Mouse (Mus musculus) kidney, adult 8-10 months (tissue): ENCODE measurements around the gene Pnpla2.
"Not testable (repeated sequence)": the region's sequence is repeated elsewhere in the genome, so short reads cannot be mapped to it uniquely, and the experiment has no call there.

Experiments
- DNase-seq, 2 experiments: peaks; one replicate each; pipeline ENCODE4 v3.0.0; 2022

Pnpla2 gene

DNA sequence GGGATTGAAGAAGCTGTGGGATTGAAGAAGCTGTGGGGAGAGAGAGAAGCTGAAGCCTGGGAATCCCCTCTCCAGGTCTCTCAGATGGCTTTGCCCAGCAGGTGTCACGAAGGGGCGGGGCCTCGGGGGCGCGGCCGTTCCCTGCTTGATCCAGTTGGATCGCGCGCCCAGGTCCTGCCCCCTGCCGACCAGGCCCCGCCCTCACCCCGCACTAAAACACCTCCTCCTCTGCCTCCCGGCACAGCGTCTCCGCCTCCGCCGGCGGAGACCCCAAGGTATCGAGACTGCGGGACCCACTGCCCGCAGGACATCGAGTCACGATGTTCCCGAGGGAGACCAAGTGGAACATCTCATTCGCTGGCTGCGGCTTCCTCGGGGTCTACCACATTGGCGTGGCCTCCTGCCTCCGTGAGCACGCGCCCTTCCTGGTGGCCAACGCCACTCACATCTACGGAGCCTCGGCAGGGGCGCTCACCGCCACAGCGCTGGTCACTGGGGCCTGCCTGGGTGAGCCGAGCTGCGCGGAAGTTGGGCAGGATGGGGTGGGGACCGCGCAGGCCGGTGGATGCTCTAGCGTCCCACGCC, at the start of gene Pnpla2:
Gene Pnpla2, plus strand, starts transcription at position 232 of the 585 bp plus-strand sequence.
- peak; percentile 94 to 97 for DNase-seq

- no peak for DNase-seq
Observed at GRCm38 (mm10) chr7:141405466-141405865, 49.5 kb upstream of the Pnpla2 start.

GRCm38 (mm10) chr7:141407670-141408069, 47.3 kb upstream of the Pnpla2 start:
- DNase-seq: not testable (repeated sequence)

DNA sequence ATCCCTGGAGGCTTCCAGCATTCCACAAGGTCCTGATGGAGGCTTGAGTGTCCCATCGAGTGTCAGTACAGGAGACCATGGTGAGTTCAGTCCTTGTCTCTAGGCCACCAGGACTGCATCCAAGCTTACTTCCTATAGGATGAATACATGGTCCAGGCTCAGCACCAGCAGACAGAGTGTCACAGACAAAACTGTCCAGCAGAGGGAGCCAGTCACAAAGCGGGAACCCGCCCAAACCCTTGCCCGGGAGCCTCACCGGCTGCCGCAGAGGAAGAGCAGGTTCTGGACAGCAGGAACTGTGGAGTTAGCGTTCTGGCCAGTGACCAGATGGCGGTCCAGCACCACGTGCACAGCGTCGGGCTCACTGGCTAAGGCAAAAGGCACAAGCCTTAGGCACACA, 46.2 kb upstream of the Pnpla2 start:
- DNase-seq: peak; percentile 75 to 90

DNA sequence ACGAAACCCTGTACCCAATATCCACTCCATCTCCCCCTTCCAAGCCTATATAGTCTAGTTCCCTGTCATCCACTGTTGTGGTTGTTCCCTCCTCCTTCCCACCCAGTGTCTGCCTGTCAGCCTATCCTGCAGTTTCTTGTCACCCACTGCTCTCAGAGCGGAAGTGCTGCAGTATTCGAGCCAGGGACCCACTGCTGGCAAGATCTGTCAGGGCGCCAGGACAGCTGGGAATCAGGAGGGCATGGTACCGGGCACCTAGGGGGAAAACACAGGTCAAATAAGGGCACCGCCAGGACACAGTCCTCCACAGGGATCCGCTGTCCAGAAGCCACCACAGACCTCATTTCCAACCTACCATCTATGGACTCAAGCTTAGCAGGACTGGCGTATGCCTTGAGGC, 44.4 kb upstream of the Pnpla2 start:
- no peak for DNase-seq

DNA sequence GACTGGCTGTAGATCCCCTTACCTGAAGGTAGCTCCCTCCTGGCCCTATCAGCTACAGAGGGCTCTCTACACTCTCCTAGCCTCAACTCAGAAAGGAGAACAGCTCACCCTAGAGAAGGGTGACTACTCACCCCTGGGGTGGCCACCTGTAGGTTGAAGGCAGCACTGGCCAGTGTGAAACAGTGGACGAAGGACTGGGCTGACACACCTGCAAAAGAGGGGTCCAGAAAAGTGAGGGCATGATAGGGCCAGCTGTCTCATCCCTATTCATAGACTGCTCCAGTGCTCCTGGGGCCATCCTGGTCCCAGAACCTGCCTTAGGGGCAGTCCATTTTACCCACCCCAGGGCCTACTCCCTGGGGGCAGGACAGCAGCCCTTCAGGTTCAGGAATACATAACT, 43.3 kb upstream of the Pnpla2 start:
- DNase-seq: no peak

DNA sequence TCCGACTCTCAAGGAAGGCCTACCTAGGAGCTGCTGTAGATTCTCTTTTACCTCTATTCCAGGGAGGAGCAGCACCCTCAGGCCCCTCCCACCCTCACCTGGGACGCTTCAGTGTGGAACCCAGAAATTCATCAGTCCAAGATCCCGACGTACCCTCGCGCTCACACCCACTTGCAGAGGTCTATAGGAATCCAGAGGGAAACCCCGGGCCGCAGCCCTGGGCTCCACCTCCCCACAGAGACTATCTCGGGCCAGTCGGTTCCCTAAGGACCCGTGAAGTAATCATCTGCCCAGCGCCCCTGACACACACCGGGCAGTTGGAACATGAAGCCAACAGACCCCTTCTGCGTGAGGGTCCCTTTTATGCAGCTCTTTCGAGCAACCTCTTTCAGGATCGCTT, 41.7 kb upstream of the Pnpla2 start:
- no peak for DNase-seq

- peak; percentile 98 to 99 for DNase-seq
Observed at GRCm38 (mm10) chr7:141413809-141414584, 41.0 kb upstream of the Pnpla2 start, which contains the start of gene Gatd1. Gene Gatd1, minus strand, starts transcription at chr7:141414136.

DNA sequence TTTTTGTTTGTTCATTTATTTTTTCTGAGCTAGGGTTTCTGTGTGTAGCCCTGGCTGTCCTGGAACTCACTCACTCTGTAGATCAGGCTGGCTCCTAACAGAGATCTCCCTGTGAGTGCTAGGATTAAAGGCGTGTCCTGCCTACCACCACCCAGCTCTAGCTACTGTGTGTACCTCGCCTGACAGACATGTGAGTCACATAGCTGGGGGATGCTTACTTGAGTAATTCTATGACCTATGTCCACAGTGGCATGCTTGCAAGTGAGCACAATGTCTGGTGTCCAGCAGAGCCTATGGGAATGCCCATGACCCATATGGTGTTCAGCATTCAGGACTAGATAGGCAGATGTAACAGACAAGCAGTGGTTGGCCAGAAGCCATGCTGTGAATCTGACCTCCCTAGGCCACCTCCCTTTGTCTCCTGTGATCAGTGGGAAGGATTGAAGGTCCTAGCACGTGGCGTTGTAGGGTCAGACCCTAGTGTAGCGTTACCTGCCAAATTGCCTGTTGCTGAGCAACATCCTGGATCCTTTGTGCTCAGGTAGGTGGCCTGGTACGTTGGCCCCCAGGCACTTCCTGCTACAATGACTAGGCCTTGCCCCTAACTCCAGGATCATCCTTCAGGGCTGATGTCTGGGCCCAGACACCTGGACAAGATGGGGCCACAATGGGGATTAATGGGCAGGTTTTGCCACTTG, 38.7 kb upstream of the Pnpla2 start:
- DNase-seq: no peak

GRCm38 (mm10) chr7:141417731-141418681, 37.0 kb upstream of the Pnpla2 start:
- no peak for DNase-seq

- DNase-seq: no peak
Observed at GRCm38 (mm10) chr7:141418970-141419369, 36.0 kb upstream of the Pnpla2 start.

GRCm38 (mm10) chr7:141420030-141420702, 34.8 kb upstream of the Pnpla2 start:
- no peak for DNase-seq

DNA sequence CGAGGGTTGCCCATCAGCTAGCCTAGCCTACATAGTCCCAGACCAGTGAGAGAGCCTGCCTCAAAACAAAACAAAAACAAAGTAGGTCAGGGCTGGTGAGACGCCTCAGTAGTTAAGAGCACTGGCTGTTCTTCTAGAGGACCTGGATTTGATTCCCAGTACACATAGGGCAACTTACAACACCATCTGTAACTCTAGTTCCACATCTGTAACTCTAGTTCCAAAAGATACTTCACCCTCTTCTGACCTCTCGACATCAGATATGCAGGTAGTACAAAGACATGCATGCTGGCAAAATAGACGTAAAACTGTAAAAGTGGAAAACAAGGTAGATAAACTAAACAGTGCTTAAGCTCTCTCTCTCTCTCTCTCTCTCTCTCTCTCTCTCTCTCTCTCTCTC, 31.2 kb upstream of the Pnpla2 start:
- DNase-seq: no peak

- DNase-seq: no peak
Observed at GRCm38 (mm10) chr7:141426948-141427730, 27.9 kb upstream of the Pnpla2 start.

- DNase-seq: no peak
Observed at GRCm38 (mm10) chr7:141428701-141429100, 26.3 kb upstream of the Pnpla2 start.

DNA sequence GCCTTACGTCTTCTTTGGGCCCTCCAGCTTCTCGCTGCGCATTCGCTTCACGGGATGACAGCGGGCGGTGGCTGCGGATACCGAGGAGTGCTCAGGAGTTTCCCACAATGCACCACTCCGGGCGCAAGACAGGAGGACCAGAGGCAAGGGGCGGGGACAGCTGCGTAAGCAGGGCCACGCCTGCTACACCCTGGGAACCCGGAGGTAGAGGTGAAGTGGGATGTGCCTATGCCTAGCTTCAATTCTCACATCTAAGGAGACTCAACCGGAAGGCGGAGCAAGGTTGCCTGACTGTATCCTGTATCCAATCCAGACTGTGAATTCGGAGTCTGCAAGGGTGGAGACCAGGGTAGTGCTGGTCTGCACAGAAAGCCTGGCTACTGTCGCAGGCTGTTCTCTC, 25.7 kb upstream of the Pnpla2 start, which contains the start of gene Cend1:
Gene Cend1, minus strand, starts transcription at position 182 of the 400 bp plus-strand sequence.
- DNase-seq: no peak

DNA sequence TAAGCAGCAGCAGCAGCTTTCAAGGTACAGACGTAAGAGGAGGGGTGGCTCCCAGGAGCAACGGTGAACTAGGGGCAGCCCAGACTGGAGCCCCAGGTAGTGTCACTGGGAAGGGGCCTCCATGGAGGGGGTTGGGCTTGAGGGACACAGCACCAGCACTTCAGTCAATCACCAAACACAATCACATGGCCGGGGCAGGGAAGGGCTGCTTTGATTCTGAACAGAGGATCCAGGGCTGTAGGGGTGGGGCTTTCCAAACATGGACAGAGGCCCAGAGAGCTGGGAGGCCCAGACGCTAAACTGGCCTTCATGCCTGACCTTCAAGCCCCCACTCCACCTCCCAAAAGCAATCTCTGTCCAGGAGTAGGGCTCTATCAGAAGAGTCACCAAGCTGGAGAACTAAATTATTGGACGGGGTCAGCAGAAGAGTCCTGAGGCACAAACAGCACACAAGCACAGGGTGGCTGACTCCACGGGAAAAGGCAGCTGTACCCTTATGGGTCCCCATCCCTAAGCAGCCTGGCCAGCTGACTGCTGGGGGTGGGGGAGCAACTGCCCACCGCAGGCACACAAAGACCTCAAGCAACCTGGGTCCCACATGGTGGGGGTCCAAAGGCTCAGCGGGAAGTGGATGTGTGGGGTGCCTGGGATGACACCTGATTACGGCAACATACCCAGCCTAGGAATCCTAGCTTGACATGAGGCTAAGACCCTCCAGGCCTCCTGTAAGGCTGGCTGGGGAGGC, 25.0 kb upstream of the Pnpla2 start:
- no peak for DNase-seq

DNA sequence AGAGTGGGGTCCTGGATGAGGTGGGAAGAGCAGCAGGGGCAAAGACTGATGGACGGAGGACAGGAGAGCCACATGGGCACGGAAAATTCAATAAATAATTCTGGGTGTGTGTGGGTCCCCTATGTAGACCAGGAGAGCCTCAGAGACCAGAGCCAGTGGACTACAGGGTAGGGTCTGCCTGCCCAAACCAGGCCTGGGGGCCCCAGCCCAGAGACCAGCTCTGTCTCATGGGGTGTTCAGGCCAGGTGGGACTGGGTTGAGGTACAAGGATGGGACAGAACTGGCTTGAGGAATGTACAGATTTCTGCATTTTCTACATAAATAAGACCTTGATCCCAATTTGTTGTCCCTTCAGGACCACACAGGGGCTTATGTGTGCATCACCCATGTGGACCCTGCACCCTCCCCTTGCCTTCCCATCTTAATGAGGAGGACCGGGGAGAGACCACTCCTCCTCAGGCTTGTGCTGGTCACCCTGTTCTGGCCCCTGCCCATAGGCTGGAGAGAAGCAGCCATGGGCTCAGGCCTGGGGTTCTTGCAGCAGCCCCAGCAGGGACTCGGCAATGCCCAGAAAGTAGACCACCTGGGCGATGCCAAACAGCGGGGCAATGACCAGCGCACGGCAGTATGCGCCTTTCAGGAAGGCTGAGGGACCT, 24.3 kb upstream of the Pnpla2 start:
- no peak for DNase-seq

DNA sequence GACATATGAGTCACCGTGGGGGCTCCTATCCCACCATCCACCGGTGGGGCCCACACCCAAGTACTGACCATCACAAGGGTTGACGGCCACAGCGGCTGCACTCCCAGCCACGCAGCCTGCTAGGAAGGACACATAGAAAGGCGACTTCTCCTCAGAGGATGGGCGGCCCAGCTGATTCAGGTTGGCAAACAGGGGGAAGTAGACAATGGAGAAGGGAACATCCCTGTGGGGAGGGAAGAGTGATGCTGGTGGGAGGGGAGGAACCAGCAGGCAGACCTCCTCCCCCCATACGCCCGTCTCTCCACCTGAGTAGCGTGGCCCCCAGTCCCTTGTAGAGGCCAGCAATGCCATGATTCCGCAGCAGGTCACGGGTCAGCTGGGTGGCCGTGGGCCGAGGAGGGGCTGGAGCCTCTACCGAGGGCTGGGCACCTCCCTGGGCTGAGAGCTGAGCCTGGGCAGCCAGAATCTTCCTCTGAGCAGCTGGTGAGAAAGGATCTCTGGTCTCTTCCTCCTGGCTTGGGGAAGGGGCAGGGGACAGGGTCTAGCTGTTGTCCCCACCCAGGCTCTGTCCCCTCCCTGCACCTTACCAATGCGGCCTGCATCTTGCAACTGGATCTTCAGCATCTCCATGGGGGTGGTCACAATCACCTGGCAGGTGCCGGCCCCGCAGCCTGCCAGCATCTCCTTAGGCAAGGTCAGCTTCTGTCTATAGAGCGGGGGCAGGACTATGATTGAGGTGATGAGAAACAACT, 23.4 kb upstream of the Pnpla2 start:
- no peak for DNase-seq
